Mouse (Mus musculus): Measurements from ENCODE around the gene Stat3.

- TF ChIP-seq FLI1 (IDR thresholded peaks at IDR 0.05; ENCODE audit: low read length) (no peak), GATA1 (IDR thresholded peaks at IDR 0.05; ENCODE audit: borderline replicate concordance, low read length) (no peak)
These were observed 18.7 kb upstream of the Stat3 start for GRCm38 (mm10) chr11:100957915-100958469.

All from megakaryocyte, embryonic 14.5 days (primary cell).